Mouse (Mus musculus) forebrain, postnatal 0 days (tissue): Measurements from ENCODE around the gene Smim14. TPM values are rescaled to one million over a fixed set of nuclear protein-coding genes. Genes with fewer than 3 reads are reported as not detected.
A peak's percentile ranks its signal among the peaks of the same experiment; 100 is the strongest.
"Not testable (repeated sequence)": the region's sequence is repeated elsewhere in the genome, so short reads cannot be mapped to it uniquely, and the experiment has no call there.

Source experiments
- ATAC-seq: fragments of 200-750 bp; cut with Nextera tagmentation; 2 replicates; pipeline ENCODE4 v1.8.0; 2017; ENCODE audit warnings: mild to moderate bottlenecking, moderate library complexity
- DNase-seq: peaks from one replicate; pipeline ENCODE4 v3.0.0-alpha.2; 2015
- H3K27ac ChIP-seq: fragments of 300-500 bp; sonication (generic); 2 replicates; pipeline ENCODE4 v1.5.1; 2014; ENCODE audit warnings: low read depth, mild to moderate bottlenecking, antibody characterized with exemption, low read length, moderate library complexity, mixed read lengths
- H3K27me3 ChIP-seq: fragments of 300-500 bp; sonication (generic); 2 replicates; pipeline ENCODE4 v1.6.1; 2014; ENCODE audit warnings: mild to moderate bottlenecking, low read length, mixed read lengths; ENCODE audit not compliant: insufficient read depth
- H3K36me3 ChIP-seq: fragments of 300-500 bp; sonication (generic); 2 replicates; pipeline ENCODE4 v1.6.1; 2014; ENCODE audit warnings: mild to moderate bottlenecking, moderate library complexity; ENCODE audit not compliant: insufficient read depth
- H3K4me1 ChIP-seq: fragments of 300-500 bp; sonication (generic); 2 replicates; pipeline ENCODE4 v1.6.1; 2014; ENCODE audit warnings: antibody characterized with exemption; ENCODE audit not compliant: insufficient read depth
- H3K4me2 ChIP-seq: fragments of 300-500 bp; sonication (generic); 2 replicates; pipeline ENCODE4 v1.6.1; 2014; ENCODE audit warnings: low read depth, mild to moderate bottlenecking, moderate library complexity
- H3K4me3 ChIP-seq: fragments of 300-500 bp; sonication (generic); 2 replicates; pipeline ENCODE4 v1.5.1; 2014; ENCODE audit warnings: low read depth, low read length, mixed read lengths
- H3K9ac ChIP-seq: fragments of 300-500 bp; sonication (generic); 2 replicates; pipeline ENCODE4 v1.6.1; 2014; ENCODE audit warnings: mild to moderate bottlenecking
- H3K9me3 ChIP-seq: fragments of 300-500 bp; sonication (generic); 2 replicates; pipeline ENCODE4 v1.6.1; 2016; ENCODE audit warnings: low read length
- CTCF ChIP-seq: sonication (generic); IDR thresholded peaks from 2 replicates; pipeline ENCODE4 v1.5.1; 2016; ENCODE audit warnings: antibody characterized with exemption, control low read depth, low read depth
- WGBS: fragments of 180-500 bp; shearing (Covaris S2); extraction: QIAGEN DNeasy Blood & Tissue Kit; methylation state at CpG from one replicate; pipeline ENCODE4 v1.1.7; 2014; 5-methylcytosine and 5-hydroxymethylcytosine counted together
- polyA plus RNA-seq: library from polyadenylated mRNA; unstranded; fragments of >200 nt; fragmentation: Nextera tagmentation; extraction: Ambion mirVana; gene quantifications from 2 replicates; pipeline ENCODE4 v1.2.1, GENCODE M21; 2015
- total RNA-seq: library from RNA; depleted of rRNA; stranded (reverse); fragments of >200 nt; gene quantifications from 2 replicates; pipeline ENCODE4 v1.2.3, GENCODE M21; 2014

Gene Smim14
- total and polyA plus RNA-seq, 2 experiments from 2014 or later = 158 to 255 TPM

DNA sequence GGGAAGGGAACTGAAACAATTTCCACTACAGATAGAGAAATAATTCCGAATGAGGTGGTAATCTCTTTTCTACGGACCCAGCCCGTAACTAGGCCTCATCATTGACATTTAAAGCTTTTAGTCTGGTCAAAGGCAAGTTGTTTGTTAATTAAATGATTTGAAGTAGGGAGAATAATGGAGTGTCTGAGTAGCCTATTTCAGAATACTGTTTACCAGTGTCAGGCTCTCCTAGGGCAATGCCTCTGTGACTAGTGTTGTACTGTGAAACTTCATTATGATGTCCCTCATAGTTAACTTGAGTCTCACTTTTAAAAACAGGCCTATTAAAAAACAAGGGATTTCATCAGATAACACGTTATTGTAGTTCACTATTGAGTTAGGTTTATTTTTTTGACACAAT, 1.1 kb upstream of the Smim14 start:
- Histone ChIP-seq H3K27me3 (no peaks in the 10 kb centered on the region), H3K4me3 (peak overlapping the region; percentile 92), H3K9me3 (no peaks in the 10 kb centered on the region), H3K36me3 (no peaks in the 10 kb centered on the region), H3K9ac (peak overlapping the region; percentile 94), H3K4me1 (peaks cover 11% of the 10 kb centered on the region; the same call in 1 of the 2 replicates), H3K27ac (peak overlapping the region; percentile 98), H3K4me2 (peak overlapping the region; percentile 67)
- no peak for TF ChIP-seq CTCF
- DNase-seq = peak; percentile 9
- ATAC-seq = no peak
- WGBS = under 1% methylated on average over 4 of the region's 4 CpGs

DNA sequence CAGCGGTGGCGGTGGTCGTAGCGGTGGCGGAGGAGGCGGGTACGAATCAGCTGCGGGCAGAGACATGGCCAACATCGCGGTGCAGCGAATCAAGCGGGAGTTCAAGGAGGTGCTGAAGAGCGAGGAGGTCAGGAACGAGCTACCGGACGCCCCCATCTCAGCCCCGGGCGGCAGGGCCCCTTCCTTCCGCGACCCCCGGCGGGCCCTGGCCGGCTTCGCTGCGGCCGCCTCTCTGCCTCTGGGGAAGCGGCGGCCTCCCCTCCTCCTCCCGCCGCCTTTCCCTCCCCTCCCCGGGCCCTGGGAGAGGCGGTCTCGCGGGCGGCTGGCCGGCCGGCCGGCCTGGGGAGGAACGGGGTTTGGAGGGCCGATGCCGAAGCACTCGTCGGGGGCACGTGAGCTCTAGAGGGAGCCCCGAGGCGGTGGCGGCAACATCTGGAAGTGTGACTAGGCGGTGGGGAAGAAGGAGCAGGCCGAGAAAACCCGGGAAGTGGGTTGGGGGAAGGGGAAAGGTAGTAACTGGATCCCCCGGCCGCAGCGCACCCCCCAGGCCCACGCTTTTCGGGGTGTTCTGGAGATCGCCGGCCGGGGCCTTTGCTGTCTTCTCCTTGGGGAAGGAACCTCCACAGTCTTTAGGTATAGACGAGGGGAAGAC, 562 bp upstream of the Smim14 start:
- WGBS = 2% methylated on average over 40 of the region's 59 CpGs
- H3K27ac ChIP-seq = peak overlapping the region; percentile 98
- ATAC-seq (peak; percentile 45), DNase-seq (peak; percentile 64)
- H3K4me2 ChIP-seq = peak overlapping the region; percentile 67
- no peaks in the 10 kb centered on the region for H3K27me3 ChIP-seq
- H3K4me1 ChIP-seq = peaks cover 11% of the 10 kb centered on the region; the same call in 1 of the 2 replicates
- H3K9ac ChIP-seq = peak overlapping the region; percentile 94
- H3K4me3 ChIP-seq = peak overlapping the region; percentile 92
- no peak for TF ChIP-seq CTCF
- no peaks in the 10 kb centered on the region for H3K36me3 ChIP-seq
- H3K9me3 ChIP-seq = no peaks in the 10 kb centered on the region

DNA sequence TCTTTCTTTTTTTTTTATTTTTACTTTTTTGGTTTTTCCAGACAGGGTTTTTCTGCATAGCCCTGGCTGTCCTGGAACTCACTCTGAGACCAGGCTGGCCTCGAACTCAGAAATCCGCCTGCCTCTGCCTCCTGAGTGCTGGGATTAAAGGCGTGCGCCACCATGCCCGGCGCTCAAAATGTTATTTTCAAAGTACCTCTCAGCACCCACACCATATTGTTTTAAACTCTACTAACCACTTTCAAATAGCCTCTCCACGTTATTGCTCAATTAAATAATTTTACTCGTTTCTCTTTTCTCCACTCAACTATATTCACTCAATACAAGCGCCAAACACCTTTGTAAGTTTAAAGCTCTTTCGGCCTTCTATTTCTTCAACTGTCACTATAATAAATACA, 917 bp downstream of the Smim14 start:
- Histone ChIP-seq H3K4me2 (peak overlapping the region; percentile 67), H3K4me1 (peaks cover 11% of the 10 kb centered on the region; the same call in 1 of the 2 replicates), H3K4me3 (peak overlapping the region; percentile 92), H3K27ac (peak overlapping the region; percentile 98), H3K9ac (peak overlapping the region; percentile 94)
- H3K9me3 ChIP-seq, ATAC-seq, H3K27me3 ChIP-seq, H3K36me3 ChIP-seq, DNase-seq: not testable (repeated sequence)
- 81% methylated on average over 10 of the region's 10 CpGs for WGBS

DNA sequence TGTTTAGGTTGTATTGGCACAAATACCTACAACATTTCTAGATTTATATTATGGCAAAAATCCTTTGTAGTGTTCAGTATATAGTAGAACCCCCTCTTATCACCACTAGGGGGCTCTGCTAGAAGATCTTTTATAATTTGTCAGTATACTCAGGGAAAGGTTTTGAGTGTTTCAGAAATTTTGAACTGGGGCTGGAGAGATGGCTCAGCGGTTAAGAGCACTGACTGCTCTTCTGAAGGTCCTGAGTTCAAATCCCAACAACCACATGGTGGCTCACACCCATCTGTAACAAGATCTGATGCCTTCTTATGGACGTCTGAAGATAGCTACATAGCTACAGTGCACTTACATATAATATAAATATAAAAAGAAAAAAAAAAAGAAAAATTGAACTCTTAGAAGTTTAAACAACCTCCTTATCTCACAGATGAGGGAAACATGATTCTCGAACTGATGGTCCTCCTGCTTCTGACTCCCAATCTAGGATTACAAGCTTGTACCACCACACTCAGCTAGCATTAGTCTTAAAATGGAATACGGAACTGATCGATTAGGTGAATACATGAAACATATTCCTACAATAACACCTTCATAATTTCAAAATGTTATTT, 1.4 kb downstream of the Smim14 start:
- no peaks in the 10 kb centered on the region for H3K36me3 ChIP-seq
- no peak overlapping the region for H3K27ac ChIP-seq
- H3K27me3 ChIP-seq = no peaks in the 10 kb centered on the region
- no peak for ATAC-seq
- H3K4me3 ChIP-seq = no peak overlapping the region
- whole genome bisulfite sequencing = 68% methylated on average over 5 of the region's 5 CpGs
- H3K4me1 ChIP-seq = peaks cover 11% of the 10 kb centered on the region; the same call in 1 of the 2 replicates
- peak; percentile 61 for TF ChIP-seq CTCF
- H3K9ac ChIP-seq = no peak overlapping the region
- no peaks in the 10 kb centered on the region for H3K9me3 ChIP-seq
- peak; percentile 69 for DNase-seq
- H3K4me2 ChIP-seq = no peak overlapping the region

DNA sequence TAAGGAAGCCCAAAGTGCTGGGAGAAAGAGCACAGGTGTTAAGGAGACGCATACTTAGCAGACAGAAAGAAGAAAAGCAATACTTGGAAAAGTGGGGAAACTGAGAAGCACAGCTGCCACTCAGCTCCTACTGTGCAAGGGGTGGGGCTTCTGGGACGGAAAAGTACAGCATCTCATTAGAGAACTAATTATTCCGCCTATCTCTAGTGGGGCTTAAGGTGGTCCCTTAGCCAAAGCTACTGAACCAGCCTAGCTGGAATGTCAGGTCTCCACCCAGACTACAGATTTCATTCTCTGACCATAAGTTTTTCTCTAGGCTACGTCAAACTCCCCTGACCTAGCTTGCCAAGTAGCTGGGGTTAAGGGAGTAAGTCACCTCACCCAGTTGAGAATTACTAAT, 2.5 kb downstream of the Smim14 start:
- Histone ChIP-seq H3K4me3 (no peak overlapping the region), H3K4me2 (no peak overlapping the region), H3K27ac (no peak overlapping the region), H3K9me3 (no peaks in the 10 kb centered on the region), H3K9ac (no peak overlapping the region), H3K4me1 (peaks cover 11% of the 10 kb centered on the region; the same call in 1 of the 2 replicates), H3K27me3 (no peaks in the 10 kb centered on the region), H3K36me3 (no peaks in the 10 kb centered on the region)
- WGBS = 48% methylated on average over 4 of the region's 4 CpGs
- ATAC-seq = no peak
- no peak for TF ChIP-seq CTCF
- no peak for DNase-seq

DNA sequence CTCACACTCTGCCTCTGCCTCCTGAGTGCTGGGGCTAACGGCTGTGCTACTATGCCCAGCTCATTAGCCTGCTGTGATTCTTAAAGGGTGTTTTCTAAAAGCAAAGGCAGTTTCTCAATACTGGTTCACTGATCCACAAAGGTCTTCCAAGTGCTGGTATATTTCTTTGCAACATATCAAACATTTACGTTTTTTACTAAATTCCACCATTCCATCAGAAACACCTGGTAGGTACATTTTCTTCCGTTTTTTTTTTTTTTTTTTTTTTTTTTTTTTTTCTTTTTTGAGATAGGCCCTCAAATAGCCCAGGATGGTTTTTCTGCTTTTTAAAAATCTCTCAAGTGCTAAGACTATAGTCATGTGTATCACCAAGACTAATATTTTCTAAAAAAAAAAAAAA, 5.7 kb downstream of the Smim14 start:
- Histone ChIP-seq H3K4me3 (no peak overlapping the region), H3K9ac (no peak overlapping the region), H3K27me3 (no peaks in the 10 kb centered on the region), H3K36me3 (no peaks in the 10 kb centered on the region), H3K27ac (no peak overlapping the region), H3K4me1 (0 out of 2 replicates have a peak, but pooled peaks cover 1% of the 10 kb centered on the region), H3K4me2 (no peak overlapping the region), H3K9me3 (no peaks in the 10 kb centered on the region)
- no peak for DNase-seq
- TF ChIP-seq CTCF = no peak
- ATAC-seq = no peak
- WGBS = 59% methylated on average over 3 of the region's 3 CpGs

DNA sequence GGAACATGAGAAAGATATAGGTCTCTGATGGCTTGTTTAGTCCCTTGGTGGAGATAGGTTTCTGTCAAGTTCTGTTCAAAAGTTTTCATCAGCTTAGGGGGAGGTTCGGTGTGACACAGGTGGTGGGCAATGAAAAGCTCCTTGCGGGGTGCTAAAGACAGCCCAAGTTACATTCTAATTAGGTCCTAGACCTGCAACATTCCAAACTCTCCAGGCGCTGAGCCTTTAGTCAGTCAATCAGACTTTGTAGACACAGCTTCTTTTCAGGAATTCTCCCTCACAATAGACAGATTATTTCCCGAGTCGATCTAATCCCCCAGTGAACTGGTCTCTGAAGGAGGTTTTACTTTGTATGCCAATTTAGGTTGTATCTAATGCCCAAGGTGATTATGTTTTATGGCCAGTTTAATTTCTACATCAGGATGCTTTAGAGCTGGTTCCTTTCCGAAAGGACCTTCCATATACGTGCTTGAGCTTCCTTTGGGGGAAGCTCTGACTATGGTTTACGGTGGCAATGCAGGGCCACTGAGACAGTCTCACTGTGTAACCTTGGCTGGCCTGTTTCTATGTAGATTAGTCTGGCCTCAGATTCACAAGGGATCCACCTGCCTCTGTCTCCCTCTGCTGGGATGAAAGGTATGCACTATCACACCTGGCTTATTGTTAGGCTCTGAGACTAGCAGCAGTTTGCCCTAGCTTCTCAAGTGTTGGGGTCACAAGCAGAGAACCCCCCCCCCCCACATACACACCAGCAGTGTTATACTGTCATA, 11.1 kb downstream of the Smim14 start:
- Histone ChIP-seq H3K9ac (no peak overlapping the region), H3K4me2 (no peak overlapping the region), H3K36me3 (no peaks in the 10 kb centered on the region), H3K9me3 (no peaks in the 10 kb centered on the region), H3K4me3 (no peak overlapping the region), H3K4me1 (no peaks in the 10 kb centered on the region), H3K27ac (no peak overlapping the region), H3K27me3 (no peaks in the 10 kb centered on the region)
- TF ChIP-seq CTCF = peak; percentile 52; the same call in 1 of the 2 replicates
- no peak for ATAC-seq
- DNase-seq = no peak
- WGBS = 5% methylated on average over 8 of the region's 8 CpGs
